Mouse (Mus musculus): ENCODE results near the gene RPS10-NUDT3.
A peak's percentile ranks its signal among the peaks of the same experiment; 100 is the strongest.

The RPS10-NUDT3 gene

GRCm38 (mm10) chr17:27575116-27575776 is 59.8 kb downstream of the RPS10-NUDT3 start:
- DNase-seq (ENCODE audit: low read depth): no peak

GRCm38 (mm10) chr17:27574470-27575115 is 60.4 kb downstream of the RPS10-NUDT3 start:
- no peak for DNase-seq (ENCODE audit: low read depth)

- DNase-seq (ENCODE audit: low read depth): no peak
Observed at GRCm38 (mm10) chr17:27573772-27574320, 61.2 kb downstream of the RPS10-NUDT3 start.

GRCm38 (mm10) chr17:27571315-27571714 is 63.7 kb downstream of the RPS10-NUDT3 start:
- no peak for DNase-seq (ENCODE audit: low read depth)

GRCm38 (mm10) chr17:27568228-27568627 is 66.8 kb downstream of the RPS10-NUDT3 start:
- DNase-seq (ENCODE audit: low read depth): no peak

- no peak for DNase-seq (ENCODE audit: low read depth)
Observed at GRCm38 (mm10) chr17:27565942-27566267, 69.1 kb downstream of the RPS10-NUDT3 start.

GRCm38 (mm10) chr17:27565163-27565941 is 69.7 kb downstream of the RPS10-NUDT3 start, which contains the start of gene AI413582:
Gene AI413582 (minus strand): TSS chr17:27565756.
- peak; percentile 89 for DNase-seq (ENCODE audit: low read depth)

GRCm38 (mm10) chr17:27564391-27565162 is 70.4 kb downstream of the RPS10-NUDT3 start:
- peak; percentile 58 for DNase-seq (ENCODE audit: low read depth)

GRCm38 (mm10) chr17:27563771-27564244 is 71.2 kb downstream of the RPS10-NUDT3 start:
- DNase-seq (ENCODE audit: low read depth): peak; percentile 46

- peak; percentile 98 for DNase-seq (ENCODE audit: low read depth)
Observed at GRCm38 (mm10) chr17:27561809-27562526, 73.1 kb downstream of the RPS10-NUDT3 start.

- peak; percentile 61 for DNase-seq (ENCODE audit: low read depth)
Observed at GRCm38 (mm10) chr17:27560926-27561480, 74.0 kb downstream of the RPS10-NUDT3 start.

GRCm38 (mm10) chr17:27559596-27559995 is 75.4 kb downstream of the RPS10-NUDT3 start:
- no peak for DNase-seq (ENCODE audit: low read depth)

- no peak for DNase-seq (ENCODE audit: low read depth)
Observed at GRCm38 (mm10) chr17:27558845-27559244, 76.2 kb downstream of the RPS10-NUDT3 start.

- no peak for DNase-seq (ENCODE audit: low read depth)
Observed at GRCm38 (mm10) chr17:27557927-27558661, 76.9 kb downstream of the RPS10-NUDT3 start.

GRCm38 (mm10) chr17:27557181-27557926 is 77.7 kb downstream of the RPS10-NUDT3 start:
- DNase-seq (ENCODE audit: low read depth): peak; percentile 85

- peak; percentile 94 for DNase-seq (ENCODE audit: low read depth)
Observed at GRCm38 (mm10) chr17:27556315-27557011, 78.6 kb downstream of the RPS10-NUDT3 start, which contains the start of gene Hmga1. Gene Hmga1 (plus strand): TSS chr17:27556497.

- DNase-seq (ENCODE audit: low read depth): peak; percentile 97
Observed at GRCm38 (mm10) chr17:27555512-27556172, 79.4 kb downstream of the RPS10-NUDT3 start.

GRCm38 (mm10) chr17:27555075-27555511 is 79.9 kb downstream of the RPS10-NUDT3 start:
- DNase-seq (ENCODE audit: low read depth): peak; percentile 87
